Mouse (Mus musculus) heart, postnatal 0 days (tissue): ENCODE measurements at regions not wholly inside any gene's neighbourhood (a gene's known extent, or its start where the extent isn't known, plus 50 kb on each side); places are given as distances from the start of the nearest gene placed in this dataset.

Experiments used
- CTCF ChIP-seq: IDR thresholded peaks from 2 replicates; pipeline ENCODE4 v1.5.1; 2016; ENCODE audit warnings: antibody characterized with exemption, control low read depth, low read depth
- EP300 ChIP-seq: IDR thresholded peaks from 2 replicates; pipeline ENCODE4 v1.6.1; 2016; ENCODE audit warnings: antibody characterized with exemption, low read depth

GRCm38 (mm10) chr8:10716161-10716560, 292.1 kb downstream of the Irs2 start:
- no peak for TF ChIP-seq CTCF
- no peak for TF ChIP-seq EP300
